Mouse (Mus musculus) E14TG2a.4 (cell line): ENCODE measurements at regions not wholly inside any gene's neighbourhood (a gene's known extent, or its start where the extent isn't known, plus 50 kb on each side); places are given as distances from the start of the nearest gene placed in this dataset.

Experiments
- CTCF ChIP-seq: conservative IDR thresholded peaks from 2 replicates; pipeline ENCODE4 v1.5.1; 2014; ENCODE audit warnings: low read length
- NANOG ChIP-seq: IDR thresholded peaks from 2 replicates; pipeline ENCODE4 v1.6.1; 2014; ENCODE audit warnings: borderline replicate concordance, low read length, mixed read lengths
- POU5F1 ChIP-seq: IDR thresholded peaks from 2 replicates; pipeline ENCODE4 v1.6.1; 2014; ENCODE audit warnings: low read length, borderline replicate concordance

DNA sequence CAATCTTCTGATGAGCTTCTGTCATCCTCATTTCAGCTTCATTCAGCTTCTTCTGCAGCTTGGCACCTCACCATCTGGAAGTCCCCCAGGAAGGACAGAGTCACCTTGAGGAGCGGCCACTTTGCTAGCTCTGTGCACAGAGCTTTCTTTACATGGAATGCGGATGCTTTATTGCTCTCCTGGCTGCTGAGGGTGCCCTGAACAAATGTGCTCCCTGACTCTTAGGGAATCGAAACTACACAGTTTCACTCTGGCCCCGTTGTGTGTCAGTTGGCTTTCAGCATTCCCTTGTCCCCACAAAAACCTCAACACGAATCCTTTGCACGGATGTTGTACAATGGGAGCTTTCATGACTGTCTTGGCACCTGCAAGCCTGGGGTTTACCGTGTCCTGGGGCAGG is 330.9 kb upstream of the Thbs1 start:
- no peak for TF ChIP-seq CTCF
- no peak for TF ChIP-seq POU5F1
- no peak for TF ChIP-seq NANOG
